ENCODE assay signal across 8 mouse cellular contexts in genomic region chr4:137388983-137389382, GRCm38 (mm10). TPM values are rescaled to one million over a fixed set of nuclear protein-coding genes. Genes with fewer than 3 reads are reported as not detected.
DNase-seq lines count a peak whose midpoint lies in the region; ATAC-seq and TF ChIP-seq lines count a peak whose summit lies in the region.

No protein-coding gene starts in this region.

- no peak for ATAC-seq in hindbrain, postnatal 0 days
- no peak for ATAC-seq in liver, embryonic 15.5 days (ENCODE audit: insufficient read depth)

- H3K36me3 ChIP-seq in hindbrain, postnatal 0 days (ENCODE audit: insufficient read depth, low read length): no peaks in the 10 kb centered on the region
- no peaks in the 10 kb centered on the region for H3K36me3 ChIP-seq in liver, embryonic 15.5 days (replicated peaks)
- H3K36me3 ChIP-seq in splenic B cell, adult 2 months (ENCODE audit: control insufficient read depth, insufficient read depth, low read length, poor library complexity, severe bottlenecking): no peaks in the 10 kb centered on the region

- intact Hi-C loops in gastrocnemius, postnatal 14 days (cut with DNase I; ENCODE audit: low total_unique reads): no loop called here

- H3K4me1 ChIP-seq in cortical plate, adult 2 months (ENCODE audit: control insufficient read depth, insufficient read depth, low read length): peaks cover 2% of the 10 kb centered on the region; the same call in 1 of the 2 replicates
- H3K4me1 ChIP-seq in hindbrain, postnatal 0 days (ENCODE audit: insufficient read depth, low read length): peaks cover 4% of the 10 kb centered on the region; the same call in 1 of the 2 replicates
- H3K4me1 ChIP-seq in liver, embryonic 15.5 days (replicated peaks): peaks cover 34% of the 10 kb centered on the region

- H3K27me3 ChIP-seq in hindbrain, postnatal 0 days (ENCODE audit: insufficient read depth, low read length): no peaks in the 10 kb centered on the region
- H3K27me3 ChIP-seq in liver, embryonic 15.5 days: no peaks in the 10 kb centered on the region
- no peaks in the 10 kb centered on the region for H3K27me3 ChIP-seq in splenic B cell, adult 2 months (ENCODE audit: control insufficient read depth, insufficient read depth, low read length, poor library complexity, severe bottlenecking)

- TF ChIP-seq CTCF in cortical plate, adult 2 months (IDR thresholded peaks at IDR 0.05; ENCODE audit: extremely low read depth, insufficient read depth, low read length): no peak
- TF ChIP-seq CTCF in hindbrain, postnatal 0 days (IDR thresholded peaks at IDR 0.05; ENCODE audit: low read depth): no peak

- 0 out of 2 replicates have a peak overlapping the region, but pooled peaks have one; percentile 86 for H3K27ac ChIP-seq in cortical plate, adult 2 months (ENCODE audit: insufficient read depth, low read length)
- H3K27ac ChIP-seq in hindbrain, postnatal 0 days: peak overlapping the region; percentile 90; the same call in 1 of the 2 replicates
- H3K27ac ChIP-seq in liver, embryonic 15.5 days (replicated peaks): peak overlapping the region; percentile 94

- DNase-seq in gastrocnemius, adult 18-20 months (ENCODE audit: low spot score): peak; percentile 44
- no peak for DNase-seq in gastrocnemius, postnatal 14 days
- peak; percentile 27 for DNase-seq in hindbrain, postnatal 0 days (ENCODE audit: low spot score)
- peak; percentile 13 for DNase-seq in splenic B cell, adult 2 months (ENCODE audit: low read depth, low spot score)
- DNase-seq in right cerebral cortex, postnatal 36 days (ENCODE audit: low spot score in 2 of 2): no peak
- no peak for DNase-seq in Muller cell, postnatal 12 days (ENCODE audit: inconsistent ontology term)

- peak overlapping the region; percentile 66 for H3K9ac ChIP-seq in hindbrain, postnatal 0 days (replicated peaks; ENCODE audit: low read length)
- peak overlapping the region; percentile 73 for H3K9ac ChIP-seq in liver, embryonic 15.5 days

- H3K4me2 ChIP-seq in hindbrain, postnatal 0 days (ENCODE audit: low read depth, low read length): peak overlapping the region; percentile 73
- H3K4me2 ChIP-seq in liver, embryonic 15.5 days: peak overlapping the region; percentile 87

- no peak for TF ChIP-seq POLR2A in cortical plate, adult 2 months (IDR thresholded peaks at IDR 0.05; ENCODE audit: extremely low read depth, insufficient read depth, low read length)

- WGBS in hindbrain, postnatal 0 days: 47% methylated on average over 6 of the region's 6 CpGs
- 34% methylated on average over 6 of the region's 6 CpGs for WGBS in liver, embryonic 15.5 days (ENCODE audit: insufficient replicate concordance)

- H3K4me3 ChIP-seq in cortical plate, adult 2 months (ENCODE audit: insufficient read depth, low read length): peak overlapping the region; percentile 83; the same call in 1 of the 2 replicates
- peak overlapping the region; percentile 60 for H3K4me3 ChIP-seq in hindbrain, postnatal 0 days (ENCODE audit: low read length)
- H3K4me3 ChIP-seq in liver, embryonic 15.5 days (replicated peaks): peak overlapping the region; percentile 72

- H3K9me3 ChIP-seq in hindbrain, postnatal 0 days (ENCODE audit: low read length): no peaks in the 10 kb centered on the region
- H3K9me3 ChIP-seq in liver, embryonic 15.5 days (replicated peaks): 0 out of 2 replicates have a peak, but pooled peaks cover 3% of the 10 kb centered on the region

RNA-seq across cellular contexts. Expression of gene Cela3a, which starts 20.6 kb away (rescaled TPM):
- total RNA-seq in gastrocnemius, adult 18-20 months (2021): not detected
- not detected for total RNA-seq in gastrocnemius, postnatal 14 days (2021)
- polyA plus RNA-seq in cortical plate, adult 2 months (2012; rRNA removed): not detected in 2 replicates
- total RNA-seq in hindbrain, postnatal 0 days (2014; rRNA removed): not detected in 2 replicates
- not detected in 2 replicates for polyA plus RNA-seq in hindbrain, postnatal 0 days (2015; fragmentation: Nextera tagmentation; extraction: Ambion mirVana)
- not detected in 2 replicates for polyA plus RNA-seq in liver, embryonic 15.5 days (2015; fragmentation: Nextera tagmentation; extraction: Ambion mirVana)

RNA-seq across cellular contexts. Expression of gene Cdc42, which starts 31.5 kb away (rescaled TPM):
- 100 to 1,000 TPM; 167 to 172 TPM for total RNA-seq in gastrocnemius, adult 18-20 months (2021)
- total RNA-seq in gastrocnemius, postnatal 14 days (2021): 100 to 1,000 TPM; 200 to 210 TPM
- 383 and 397 TPM in 2 replicates for polyA plus RNA-seq in cortical plate, adult 2 months (2012; rRNA removed)
- total RNA-seq in hindbrain, postnatal 0 days (2014; rRNA removed): 394 and 490 TPM in 2 replicates
- 1,008 and 1,049 TPM in 2 replicates for polyA plus RNA-seq in hindbrain, postnatal 0 days (2015; fragmentation: Nextera tagmentation; extraction: Ambion mirVana)
- polyA plus RNA-seq in liver, embryonic 15.5 days (2015; fragmentation: Nextera tagmentation; extraction: Ambion mirVana): 247 and 249 TPM in 2 replicates

RNA-seq across cellular contexts. Expression of gene Cela3b, which starts 41.4 kb away (rescaled TPM):
- under 1 TPM in 1 of 2 experiments, not detected in 1; 0.34 TPM for total RNA-seq in gastrocnemius, adult 18-20 months (2021)
- total RNA-seq in gastrocnemius, postnatal 14 days (2021): not detected
- polyA plus RNA-seq in cortical plate, adult 2 months (2012; rRNA removed): not detected in 2 replicates
- not detected in 2 replicates for total RNA-seq in hindbrain, postnatal 0 days (2014; rRNA removed)
- polyA plus RNA-seq in hindbrain, postnatal 0 days (2015; fragmentation: Nextera tagmentation; extraction: Ambion mirVana): not detected in 2 replicates
- polyA plus RNA-seq in liver, embryonic 15.5 days (2015; fragmentation: Nextera tagmentation; extraction: Ambion mirVana): 0.18 and 1.0 TPM in 2 replicates

Comparison
In these comparisons a context has a peak if more than half of its experiments do, and no peak if none do; other contexts are left out.
1. DNase-seq: peak in gastrocnemius, adult 18-20 months (single experiment), hindbrain, postnatal 0 days (single experiment) and splenic B cell, adult 2 months (single experiment); none in gastrocnemius, postnatal 14 days (single experiment), right cerebral cortex, postnatal 36 days (0 of 2) and Muller cell, postnatal 12 days (single experiment).
2. Peak in every context shown above with its lines, with median percentiles within 50 percentile points of each other: H3K27ac ChIP-seq and H3K4me3 ChIP-seq.